Mouse (Mus musculus) ovary, postnatal 10 days (tissue): ENCODE results near the gene Ptn.
"Not testable (repeated sequence)": the region's sequence is repeated elsewhere in the genome, so short reads cannot be mapped to it uniquely, and the experiment has no call there.

Experiments
- DNase-seq: peaks from one replicate; pipeline ENCODE4 v3.0.0; 2022; ENCODE audit warnings: low spot score

Gene Ptn

GRCm38 (mm10) chr6:36755001-36755885 is 54.8 kb downstream of the Ptn start:
- no peak for DNase-seq

GRCm38 (mm10) chr6:36752887-36753286 is 57.1 kb downstream of the Ptn start:
- DNase-seq, result no peak

- DNase-seq, result no peak
Measured at GRCm38 (mm10) chr6:36739811-36740210, 70.2 kb downstream of the Ptn start.

- DNase-seq, result no peak
Measured at GRCm38 (mm10) chr6:36736763-36737162, 73.3 kb downstream of the Ptn start.

GRCm38 (mm10) chr6:36735622-36736021 is 74.4 kb downstream of the Ptn start:
- not testable (repeated sequence) for DNase-seq

- not testable (repeated sequence) for DNase-seq
Measured at GRCm38 (mm10) chr6:36729811-36730210, 80.2 kb downstream of the Ptn start.

GRCm38 (mm10) chr6:36728079-36728478 is 81.9 kb downstream of the Ptn start:
- no peak for DNase-seq

GRCm38 (mm10) chr6:36725509-36726160 is 84.4 kb downstream of the Ptn start:
- no peak for DNase-seq

GRCm38 (mm10) chr6:36722769-36723549 is 87.1 kb downstream of the Ptn start:
- DNase-seq, result no peak

GRCm38 (mm10) chr6:36713329-36713728 is 96.7 kb downstream of the Ptn start:
- no peak for DNase-seq

- no peak for DNase-seq
Measured at GRCm38 (mm10) chr6:36695481-36695880, 114.5 kb downstream of the Ptn start.

GRCm38 (mm10) chr6:36691497-36691896 is 118.5 kb downstream of the Ptn start:
- no peak for DNase-seq

GRCm38 (mm10) chr6:36690941-36691340 is 119.1 kb downstream of the Ptn start:
- DNase-seq, result no peak

GRCm38 (mm10) chr6:36676710-36677691 is 133.0 kb downstream of the Ptn start:
- DNase-seq, result no peak

GRCm38 (mm10) chr6:36672399-36673221 is 137.4 kb downstream of the Ptn start:
- no peak for DNase-seq

- DNase-seq, result no peak
Measured at GRCm38 (mm10) chr6:36671274-36671673, 138.7 kb downstream of the Ptn start.
